Mouse (Mus musculus) megakaryocyte, adult 5-6 weeks (primary cell): ENCODE measurements around the gene Pdxk. TPM values are rescaled to one million over a fixed set of nuclear protein-coding genes. Genes with fewer than 3 reads are reported as not detected.
A peak's percentile ranks its signal among the peaks of the same experiment; 100 is the strongest.
"Not testable (repeated sequence)": the region's sequence is repeated elsewhere in the genome, so short reads cannot be mapped to it uniquely, and the experiment has no call there.

Source experiments
- ATAC-seq: 2 replicates; pipeline ENCODE4 v1.8.0; 2016; ENCODE audit warnings: mild to moderate bottlenecking, inconsistent platforms; ENCODE audit not compliant: poor library complexity, severe bottlenecking
- total RNA-seq, 2 experiments: library from RNA; stranded (forward) in 1 of 2; stranded (reverse) in 1 of 2; fragments of 153-499, 151-499 nt in 1 of 2; fragments of 221-1000, 200-1000 nt in 1 of 2; gene quantifications; 2 replicates each; pipeline versions ENCODE4 v1.2.3 to v1.2.4; 2015 to 2017

Gene Pdxk
- total RNA-seq, 2 experiments from 2014 or later = 16.5 to 21.7 TPM

DNA sequence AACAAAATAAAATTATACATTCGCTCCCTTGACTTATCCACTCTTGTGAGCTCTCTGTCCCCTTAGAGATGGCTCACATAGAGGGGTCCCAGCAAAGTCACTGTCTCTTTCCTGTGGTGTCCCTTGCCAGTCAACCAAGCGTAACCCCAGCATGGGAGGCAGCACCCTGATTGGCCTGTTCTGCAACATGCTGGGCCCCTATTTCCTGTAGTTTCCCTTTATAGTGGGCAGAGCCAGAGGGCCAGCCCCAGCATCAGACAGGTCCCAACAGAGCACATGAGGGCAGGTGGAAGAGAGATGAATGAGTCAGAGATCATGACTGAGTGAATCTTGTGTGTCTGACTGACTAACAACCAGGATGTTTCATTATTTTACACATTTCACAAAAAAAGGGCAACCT lies 43.8 kb downstream of the Pdxk start:
- ATAC-seq = no peak

DNA sequence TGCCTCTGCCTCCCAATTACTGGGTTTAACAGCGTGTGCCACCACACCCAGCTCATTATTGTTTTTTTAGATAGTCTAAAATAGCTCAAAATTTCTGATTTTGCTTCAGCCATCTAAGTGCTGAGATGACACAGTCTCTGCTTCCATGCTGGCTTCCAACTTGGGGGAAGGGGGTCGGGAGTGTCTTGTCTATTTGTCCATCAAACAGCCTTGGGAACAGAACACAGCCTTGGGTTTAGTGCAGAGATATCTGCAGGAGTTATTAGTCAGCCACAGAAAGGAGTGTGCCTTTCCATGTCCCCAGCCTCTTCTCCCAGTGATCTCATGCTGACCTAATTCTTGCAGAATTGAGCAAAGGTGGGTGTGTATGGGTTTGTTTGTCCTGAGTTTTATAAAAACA lies 46.0 kb downstream of the Pdxk start:
- no peak for ATAC-seq

DNA sequence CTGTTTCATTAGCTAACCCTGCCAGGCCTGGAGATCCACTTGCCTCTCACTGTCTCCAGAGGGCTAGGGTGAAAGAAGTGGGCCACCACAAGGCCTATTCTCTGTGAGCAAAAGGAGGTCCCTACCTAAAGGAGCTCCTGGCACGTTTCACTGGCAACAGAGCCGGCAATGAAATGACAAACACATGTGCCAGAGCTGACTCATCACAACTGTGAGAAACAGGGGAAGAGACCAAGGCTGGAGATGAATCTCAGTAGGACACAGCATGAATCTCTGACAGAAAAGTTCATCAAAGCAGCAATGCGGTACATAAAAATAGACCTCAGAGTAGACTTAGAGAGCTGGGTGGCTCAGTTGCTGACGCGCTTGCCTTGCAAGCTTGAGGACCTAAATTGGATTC lies 46.9 kb downstream of the Pdxk start:
- no peak for ATAC-seq

DNA sequence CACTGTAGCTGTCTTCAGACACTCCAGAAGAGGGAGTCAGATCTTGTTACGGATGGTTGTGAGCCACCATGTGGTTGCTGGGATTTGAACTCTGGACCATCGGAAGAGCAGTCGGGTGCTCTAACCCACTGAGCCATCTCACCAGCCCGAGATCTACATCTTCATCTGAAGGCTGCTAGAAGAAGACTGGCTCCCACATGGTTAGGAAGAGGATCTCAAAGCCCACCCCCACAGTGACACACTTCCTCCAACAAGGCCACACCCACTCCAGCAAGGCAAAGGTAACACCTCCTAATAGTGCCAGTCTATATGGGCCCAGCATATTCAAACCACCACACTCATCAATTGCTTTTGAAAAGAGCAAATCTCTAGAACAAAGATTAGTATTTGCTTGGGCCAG lies 49.8 kb downstream of the Pdxk start:
- not testable (repeated sequence) for ATAC-seq

DNA sequence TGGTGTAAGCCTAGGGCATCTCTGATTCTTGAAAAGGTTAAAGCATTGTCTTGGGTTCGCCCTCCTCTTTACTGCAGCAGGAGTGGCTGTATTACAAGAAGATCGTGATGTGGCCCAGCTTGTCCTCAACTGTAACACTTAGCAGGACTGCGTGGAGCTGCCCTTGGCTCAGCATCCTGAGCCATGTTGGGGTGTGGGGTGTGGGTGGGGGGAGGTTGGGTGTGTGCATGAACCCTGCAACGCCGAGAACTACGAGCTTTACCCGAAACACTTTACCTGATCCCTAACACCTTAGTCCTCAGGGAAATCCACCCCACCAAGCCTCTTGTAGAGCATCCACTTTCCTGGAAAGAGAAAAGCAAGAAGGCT lies 51.6 kb downstream of the Pdxk start:
- ATAC-seq = peak; percentile 1; the same call in 1 of the 2 replicates

DNA sequence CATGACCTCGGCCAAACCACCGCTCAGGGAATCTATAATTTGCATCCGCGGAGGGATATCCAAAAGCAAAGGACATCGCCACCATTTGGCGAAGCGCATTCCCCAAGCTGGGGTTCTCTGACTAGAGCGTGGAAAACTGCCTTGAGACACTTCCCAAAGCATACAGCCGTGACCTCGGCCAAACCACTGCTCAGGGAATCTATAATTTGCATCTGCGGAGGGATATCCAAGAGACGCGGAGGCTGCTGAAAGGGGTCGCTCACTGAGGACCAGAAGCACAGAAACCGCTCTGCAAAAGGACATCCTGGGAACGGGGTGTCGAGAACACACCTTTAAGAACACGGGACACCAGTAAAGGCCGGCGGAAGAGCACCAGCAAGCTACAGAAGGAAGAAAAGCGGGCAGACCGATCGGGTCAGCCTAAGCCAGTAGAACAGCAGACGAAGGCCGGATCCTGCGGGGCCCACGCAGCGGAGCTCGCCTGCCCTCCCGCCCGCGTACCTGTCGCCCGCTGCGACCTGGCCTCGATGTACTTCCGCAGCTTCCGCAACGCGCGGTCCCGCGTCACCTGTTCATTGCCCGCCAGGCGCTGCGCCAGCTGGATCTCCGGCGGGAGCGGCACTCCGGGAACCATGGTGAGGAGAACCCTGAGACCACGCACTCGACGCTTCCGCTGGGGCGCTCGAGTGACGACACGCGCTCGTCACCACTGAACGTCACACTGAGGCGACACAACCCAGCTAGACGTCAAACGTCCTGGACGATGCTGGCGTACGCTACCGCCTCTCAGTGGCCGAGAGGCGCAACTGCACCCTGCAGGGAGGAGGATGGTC lies 52.2 kb downstream of the Pdxk start, which contains the start of gene Rrp1:
Rrp1 (minus strand) TSS at position 725 of the 833 bp plus-strand sequence.
- peak; percentile 99 for ATAC-seq

DNA sequence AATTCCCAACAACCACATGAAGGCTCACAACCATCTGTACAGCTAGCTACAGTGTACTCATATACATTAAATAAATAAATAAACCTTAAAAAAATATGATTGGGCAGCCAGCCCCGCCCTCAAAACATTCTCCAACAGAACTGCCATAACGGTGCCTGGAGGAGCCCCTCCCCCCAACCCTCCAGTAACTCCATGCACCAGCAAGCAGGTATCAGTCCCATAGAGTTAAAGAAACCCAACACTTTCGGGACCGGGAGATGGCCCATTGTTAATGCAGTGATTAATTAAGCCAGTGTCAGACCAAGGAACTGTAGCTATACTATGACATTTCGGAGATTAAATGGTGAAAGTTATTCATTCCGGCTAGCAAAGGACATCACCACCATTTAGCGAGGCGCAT lies 52.9 kb downstream of the Pdxk start:
- ATAC-seq = no peak

DNA sequence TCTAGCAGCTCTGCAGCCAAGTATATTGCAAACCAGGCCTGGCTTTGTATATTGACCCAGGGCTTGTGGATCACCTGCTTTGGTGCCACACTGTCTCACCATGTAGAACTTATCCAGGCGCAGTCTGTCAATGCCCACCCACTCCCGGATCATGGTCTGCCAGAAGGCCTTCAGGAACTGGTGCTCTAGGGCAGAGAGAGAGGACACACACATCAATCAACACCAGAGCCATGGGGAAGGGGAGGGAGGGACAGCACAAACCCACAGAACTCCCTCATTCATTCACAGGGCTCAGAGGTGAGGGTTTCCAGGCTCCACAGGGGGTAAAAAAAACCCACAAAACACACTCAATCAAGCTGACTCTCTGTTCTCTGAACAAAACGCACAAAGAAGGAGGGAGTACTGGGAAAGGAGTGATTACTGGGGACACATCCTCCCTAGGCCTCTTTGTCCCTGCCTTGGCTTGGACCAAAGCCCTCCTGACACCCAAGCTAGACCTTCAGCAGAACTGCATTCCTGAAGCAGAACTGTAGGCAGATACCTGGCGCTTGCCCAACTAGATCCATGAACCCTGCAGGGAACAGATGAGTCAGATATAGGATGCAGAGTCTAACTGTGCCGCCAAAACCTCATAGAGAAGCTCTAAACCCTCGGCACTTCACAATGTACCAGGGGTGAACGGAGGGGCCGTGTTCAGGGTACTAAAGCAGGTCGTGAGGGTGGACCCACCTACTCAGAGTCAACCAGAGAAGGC lies 55.6 kb downstream of the Pdxk start:
- no peak for ATAC-seq

DNA sequence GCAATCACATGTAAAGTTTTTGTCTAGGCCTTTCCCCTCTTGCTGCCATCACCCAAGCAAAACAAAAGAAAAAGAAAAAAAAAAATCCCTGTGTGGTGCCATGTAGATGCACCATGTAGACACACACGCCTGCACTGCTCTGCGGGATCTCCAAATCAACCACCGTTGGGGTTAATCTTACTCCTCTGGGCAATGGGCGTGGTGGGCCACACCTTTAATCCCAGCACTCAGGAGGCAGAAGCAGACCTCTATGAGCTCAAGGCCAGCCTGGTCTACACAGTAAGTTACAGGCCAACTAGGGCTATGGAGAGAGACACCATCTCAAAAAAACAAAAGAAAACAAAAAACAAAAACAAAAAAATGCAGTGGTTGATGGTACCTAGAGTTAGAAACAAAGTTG lies 57.6 kb downstream of the Pdxk start:
- ATAC-seq = no peak

DNA sequence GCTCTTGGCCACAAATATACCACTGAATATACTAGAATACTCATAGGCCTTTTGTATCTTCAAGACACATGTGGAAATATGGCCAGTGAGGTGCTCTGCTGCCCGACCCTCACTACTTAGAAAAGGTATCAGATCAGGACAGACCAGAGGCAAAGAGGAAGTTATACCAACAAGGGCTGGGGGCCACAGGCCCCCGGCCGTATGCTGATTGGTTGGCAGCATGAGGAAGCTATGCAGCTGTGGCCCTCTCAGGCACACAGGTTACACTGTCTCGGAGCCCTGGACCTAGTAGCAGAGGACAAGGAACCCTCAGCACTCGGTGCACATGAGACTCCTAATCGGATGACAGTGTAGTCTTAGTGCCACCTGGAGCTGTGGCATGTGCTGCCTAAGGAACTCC lies 58.6 kb downstream of the Pdxk start:
- peak; percentile 49 for ATAC-seq

DNA sequence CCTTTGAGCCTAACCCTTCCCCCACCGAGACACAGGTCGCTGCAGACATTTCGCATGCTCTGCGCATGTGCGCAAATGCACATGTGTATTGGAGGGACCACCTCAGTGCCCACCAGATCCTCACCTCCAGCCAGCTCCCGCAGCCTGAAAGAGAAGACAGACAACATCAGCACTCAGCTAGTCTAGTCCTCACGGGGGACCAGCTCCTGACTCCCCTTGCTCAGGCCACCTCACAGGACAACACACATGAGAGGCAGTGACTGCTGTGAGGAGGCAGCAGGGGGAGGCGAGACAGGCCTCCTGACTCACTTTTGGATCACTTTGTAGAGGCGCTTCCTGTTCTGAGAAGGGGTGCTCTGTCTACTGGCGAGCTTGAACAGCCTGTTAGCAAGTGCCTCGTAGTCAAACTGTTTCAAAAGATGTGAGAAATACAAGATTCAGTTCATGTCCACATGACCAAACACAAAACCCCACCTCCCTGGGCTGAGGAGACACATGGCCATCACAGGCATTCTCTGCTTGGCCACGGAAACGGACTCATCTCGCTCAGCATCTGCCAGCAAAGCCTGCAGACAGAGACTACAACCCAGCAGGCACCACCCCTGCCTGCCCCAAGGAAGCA lies 62.4 kb downstream of the Pdxk start:
- no peak for ATAC-seq

DNA sequence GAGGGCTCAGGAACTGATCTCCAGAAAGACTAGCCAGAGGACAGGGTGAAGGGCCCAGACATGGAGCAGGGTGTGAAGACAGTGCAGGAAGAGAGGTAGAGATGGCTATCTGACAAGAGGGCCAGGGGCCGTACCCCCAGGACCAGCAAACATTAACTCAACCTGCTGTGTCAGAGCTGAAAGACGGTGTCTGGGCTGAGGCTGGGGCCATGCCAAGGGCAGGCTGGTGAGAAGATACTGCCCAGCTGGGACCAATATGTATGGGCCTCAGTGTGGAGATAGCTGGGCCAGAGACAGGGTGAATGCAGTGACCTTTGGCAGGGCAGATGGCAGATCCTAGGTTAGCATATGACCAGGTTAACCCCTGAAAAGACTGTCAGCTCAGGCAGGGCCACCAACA lies 63.6 kb downstream of the Pdxk start:
- ATAC-seq = no peak

DNA sequence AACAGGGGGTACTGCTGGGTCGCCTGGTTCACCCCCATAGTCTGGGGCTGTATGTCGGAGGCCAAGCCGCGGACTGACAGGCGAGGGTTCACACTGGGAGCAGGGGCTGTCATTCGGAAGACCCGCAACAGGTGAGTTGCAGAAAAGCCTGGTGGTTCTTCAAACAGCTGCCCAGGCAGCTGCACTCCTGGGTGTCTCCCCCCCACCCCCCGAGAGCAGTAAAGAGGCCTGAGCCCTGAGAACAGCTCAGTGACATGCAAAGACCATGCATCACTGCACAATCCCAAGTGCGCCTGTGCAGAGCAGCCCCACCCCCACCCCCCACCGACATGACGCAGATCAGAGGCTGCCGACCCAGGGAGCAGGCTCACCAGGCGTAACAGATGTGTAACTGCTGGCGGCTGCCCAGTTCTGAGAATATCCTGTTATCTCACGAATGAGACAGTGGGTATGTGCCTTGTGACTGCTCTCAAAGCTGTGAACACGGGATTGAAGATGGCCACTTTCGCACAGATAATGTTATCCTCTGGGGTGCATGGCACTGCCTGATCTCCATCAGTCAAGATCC lies 65.6 kb downstream of the Pdxk start:
- no peak for ATAC-seq

DNA sequence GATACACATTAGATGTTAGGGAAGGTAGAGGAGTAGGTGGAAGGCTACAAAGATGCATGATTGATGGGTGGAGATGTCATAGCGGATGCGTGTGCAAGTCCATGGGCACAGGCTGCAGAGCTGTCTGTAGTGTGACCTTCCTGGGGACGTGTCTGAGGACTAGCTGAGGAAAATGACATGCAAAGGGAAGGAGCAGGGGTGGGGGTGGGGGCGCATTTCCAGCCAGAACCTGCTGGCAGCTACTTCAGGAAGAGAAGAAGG lies 68.2 kb downstream of the Pdxk start:
- ATAC-seq = no peak

DNA sequence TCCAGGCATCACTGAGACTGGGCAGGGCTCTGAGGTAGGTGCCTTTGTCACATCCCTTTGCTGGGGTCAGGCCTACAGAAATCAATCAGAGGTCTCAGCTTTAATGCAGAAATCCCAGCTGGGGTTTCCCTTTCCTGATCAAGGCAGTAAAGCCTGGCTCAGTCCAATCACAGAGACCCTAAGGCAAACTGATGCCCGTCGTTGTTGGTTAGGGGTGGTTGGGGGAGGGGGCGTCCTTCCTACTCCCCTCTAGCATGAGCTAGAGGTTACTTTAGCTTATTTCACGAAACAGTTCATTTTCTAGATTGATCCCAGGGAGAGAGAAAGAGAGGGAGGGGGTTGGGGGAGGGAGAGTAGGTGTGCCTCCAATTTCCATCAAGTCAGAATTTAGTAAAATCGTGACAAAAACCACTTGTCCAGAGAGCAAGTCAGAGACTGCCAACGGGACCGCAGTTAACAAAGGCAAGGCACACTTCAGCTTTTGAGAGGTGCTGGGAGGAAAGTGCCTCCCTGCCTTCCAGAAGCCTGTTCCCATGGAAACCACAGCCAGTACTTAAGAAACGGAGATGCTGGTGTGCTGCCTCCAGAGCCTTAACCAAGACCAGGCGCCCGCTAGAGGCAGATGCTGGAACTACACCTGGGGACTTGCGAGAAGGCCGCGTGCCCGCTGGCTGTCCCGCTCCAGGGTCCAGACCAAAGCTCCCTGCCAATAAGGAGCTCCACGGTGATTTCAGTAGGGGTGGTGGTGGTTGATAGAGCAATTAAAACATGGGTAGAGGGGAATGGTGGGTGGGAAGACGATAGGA lies 68.8 kb downstream of the Pdxk start:
- peak; percentile 84 for ATAC-seq

DNA sequence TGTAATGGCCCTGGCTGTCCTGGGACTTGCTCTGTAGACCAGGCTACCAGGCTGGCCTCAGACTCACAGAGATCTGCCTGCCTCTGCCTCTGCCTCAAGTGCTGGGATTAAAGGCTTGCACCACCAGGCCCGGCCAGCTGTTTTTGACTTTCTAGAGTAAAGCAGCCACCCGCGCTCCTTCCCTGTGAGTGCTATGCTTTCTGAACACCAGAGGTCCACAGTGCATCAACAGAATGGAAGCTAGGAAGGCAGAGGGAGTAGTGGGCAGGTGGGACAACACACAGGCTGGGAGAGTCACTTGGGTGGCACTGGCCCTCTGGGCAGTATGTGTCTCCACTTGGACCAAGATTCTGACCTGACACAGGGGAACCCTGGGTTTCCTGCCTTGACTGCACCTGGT lies 69.4 kb downstream of the Pdxk start:
- ATAC-seq = no peak

DNA sequence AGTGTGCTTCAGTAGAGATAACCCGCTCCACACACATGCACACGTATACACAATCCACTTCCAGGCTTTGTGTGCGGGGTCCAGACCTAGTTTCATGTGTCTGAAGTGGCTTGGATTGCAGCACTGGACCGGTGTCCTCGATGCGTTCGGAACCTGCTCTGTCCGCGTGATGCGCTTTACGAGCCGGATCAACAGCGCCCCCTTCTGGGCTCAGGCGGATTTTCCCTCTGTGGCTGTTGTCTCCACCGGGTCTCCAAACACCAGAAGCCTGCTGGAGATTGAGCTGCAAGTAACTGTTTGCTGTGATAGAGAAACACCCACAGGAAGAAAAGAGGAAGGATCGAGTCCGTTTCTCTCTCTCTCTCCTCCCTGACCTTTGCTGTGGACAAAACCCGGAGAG lies 72.7 kb downstream of the Pdxk start:
- peak; percentile 75 for ATAC-seq

DNA sequence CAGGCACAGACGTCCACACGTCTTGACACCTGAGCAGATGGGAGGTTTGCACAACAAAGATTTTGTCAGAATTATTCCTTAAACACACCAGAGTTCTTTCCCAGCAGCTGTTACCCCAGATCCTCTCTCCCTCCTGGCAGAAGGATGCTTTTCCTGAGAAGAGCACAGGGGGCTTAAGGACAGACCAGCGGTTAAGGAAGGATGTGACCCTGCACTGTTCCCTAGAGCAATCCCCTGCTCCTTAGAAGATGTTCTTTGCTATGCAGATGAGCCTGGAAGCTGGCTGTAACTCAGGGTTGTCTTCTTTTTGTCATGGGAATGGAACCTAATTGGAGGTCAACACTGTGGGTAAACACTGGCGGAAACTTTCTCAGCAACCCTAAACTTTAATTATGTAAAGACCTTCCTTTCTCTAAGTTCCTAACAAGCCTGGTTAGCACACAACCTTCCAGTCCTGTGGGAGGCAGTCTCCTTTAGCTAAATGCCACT lies 73.7 kb downstream of the Pdxk start:
- ATAC-seq = no peak

DNA sequence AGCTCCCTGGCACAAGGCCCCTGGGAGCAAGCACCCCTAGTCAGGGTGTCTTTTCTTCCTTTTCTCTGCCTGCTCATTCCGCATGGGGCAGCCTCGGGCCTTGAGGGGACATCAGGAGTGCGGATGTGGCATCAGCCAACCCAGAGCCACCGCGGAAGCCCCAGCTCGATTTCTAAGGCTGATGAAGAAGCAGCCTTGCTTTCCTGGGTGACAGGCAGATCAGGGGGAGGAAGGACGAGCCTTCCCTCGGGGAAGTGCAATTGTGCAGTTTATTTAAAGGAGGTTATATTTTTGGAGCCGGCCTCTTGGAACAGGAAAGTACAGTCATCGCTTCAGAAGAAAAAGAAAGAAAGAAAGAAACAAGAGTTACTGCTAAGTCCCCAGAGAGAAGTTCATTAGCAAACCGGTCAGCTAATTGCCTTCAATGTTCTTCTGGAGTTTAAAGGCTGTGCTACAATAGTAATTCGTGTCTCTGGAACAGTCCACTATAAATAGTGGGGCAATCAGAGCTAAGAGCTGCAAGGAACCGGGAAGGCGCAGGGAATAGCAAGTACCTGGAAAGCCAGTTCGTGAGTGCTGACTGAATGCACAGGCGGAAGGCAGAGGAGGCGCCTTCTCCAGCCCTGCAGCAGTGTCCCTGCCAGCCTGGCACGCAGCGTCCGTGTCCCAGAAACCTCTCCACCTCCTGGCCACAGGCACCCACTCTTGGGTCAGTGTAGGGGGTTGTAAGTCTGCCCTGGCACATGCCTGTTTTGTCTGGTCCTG lies 76.4 kb downstream of the Pdxk start:
- ATAC-seq = no peak
